Mouse (Mus musculus) heart, adult 2 months (tissue): ENCODE data around the gene Fbxl21. TPM values are rescaled to one million over a fixed set of nuclear protein-coding genes. Genes with fewer than 3 reads are reported as not detected.

Experiments
- DNase-seq, 2 experiments: peaks; one replicate each; pipeline ENCODE4 v3.0.0; 2021
- H3K27ac ChIP-seq: fragments of 200-600 bp; 2 replicates; pipeline ENCODE4 v1.8.1; 2022
- H3K27me3 ChIP-seq: fragments of 200-500 bp; 2 replicates; pipeline ENCODE4 v1.6.1; 2012; ENCODE audit warnings: mild to moderate bottlenecking, low read length, inconsistent platforms, mixed read lengths; ENCODE audit not compliant: control insufficient read depth, insufficient read depth
- H3K36me3 ChIP-seq: fragments of 200-500 bp; 2 replicates; pipeline ENCODE4 v1.6.1; 2012; ENCODE audit warnings: low read length, inconsistent platforms; ENCODE audit not compliant: control insufficient read depth, insufficient read depth
- H3K4me1 ChIP-seq: fragments of 200-500 bp; 2 replicates; pipeline ENCODE4 v1.6.1; 2011; ENCODE audit warnings: low read length; ENCODE audit not compliant: control insufficient read depth, insufficient read depth
- H3K4me3 ChIP-seq: fragments of 200-600 bp; 2 replicates; pipeline ENCODE4 v1.8.1; 2022
- H3K79me2 ChIP-seq: fragments of 200-500 bp; replicated peaks from 2 replicates; pipeline ENCODE4 v1.6.1; 2012; ENCODE audit warnings: mild to moderate bottlenecking, inconsistent platforms, low read length, moderate library complexity, mixed read lengths; ENCODE audit not compliant: control insufficient read depth, insufficient read depth
- H3K9ac ChIP-seq: fragments of 200-500 bp; 2 replicates; pipeline ENCODE4 v1.6.1; 2012; ENCODE audit warnings: low read depth, mild to moderate bottlenecking, control low read depth, inconsistent platforms, low read length, mixed read lengths
- CTCF ChIP-seq: fragments of 200-600 bp; IDR thresholded peaks from 2 replicates; pipeline ENCODE4 v1.8.1; 2022; ENCODE audit warnings: antibody characterized with exemption, mild to moderate bottlenecking, moderate library complexity
- EP300 ChIP-seq: fragments of 200-500 bp; IDR thresholded peaks from 2 replicates; pipeline ENCODE4 v1.6.1; 2011; ENCODE audit warnings: low read depth, low read length, control low read depth; ENCODE audit not compliant: insufficient read depth
- POLR2A ChIP-seq: fragments of 200-500 bp; IDR thresholded peaks from 2 replicates; pipeline ENCODE4 v1.6.1; 2011; ENCODE audit warnings: mild to moderate bottlenecking, low read depth, low read length, control low read depth; ENCODE audit not compliant: insufficient read depth
- WGBS: fragments of 180-500 bp; shearing (Covaris S2); methylation state at CpG from one replicate; pipeline ENCODE4 v1.1.7; 2018; 5-methylcytosine and 5-hydroxymethylcytosine counted together
- intact Hi-C: fragments of 180-260 bp; cut with DNase I; formaldehyde crosslinking; loops from one replicate; pipeline ENCODE4 v1.15.1; 2025
- polyA plus RNA-seq: library from polyadenylated mRNA; depleted of rRNA; stranded (reverse); fragments of >200 nt; gene quantifications from 2 replicates; pipeline ENCODE4 v1.2.3, GENCODE M21; 2012; rRNA removed
- total RNA-seq, 2 experiments: library from RNA; stranded (reverse); gene quantifications; 2 replicates each; pipeline ENCODE4 v1.2.3; 2021

The Fbxl21 gene
- total and polyA plus RNA-seq, 3 experiments = 0.31 to 0.97 (median 0.68) TPM

DNA sequence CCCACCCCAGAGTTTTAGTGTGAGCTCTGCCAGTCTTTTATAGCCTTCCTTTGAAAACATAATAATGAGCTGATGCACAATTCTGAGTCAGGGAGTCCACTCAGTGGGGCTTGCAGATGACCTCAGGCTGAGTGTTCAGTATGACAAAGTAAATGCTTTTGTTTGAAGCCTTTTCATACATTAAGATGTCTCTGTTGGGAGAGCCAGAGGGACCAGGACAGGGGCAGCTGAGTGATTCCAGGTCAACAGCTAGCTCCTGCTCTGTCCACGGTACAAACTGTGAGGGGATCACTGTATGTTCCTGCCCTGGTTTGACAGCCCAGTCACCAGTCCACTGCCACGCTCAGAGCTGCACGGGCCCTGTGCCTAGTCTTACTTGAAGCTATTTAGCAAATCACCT, 60.4 kb downstream of the Fbxl21 start:
- Histone ChIP-seq H3K9ac (no peak overlapping the region), H3K79me2 (no peaks in the 10 kb centered on the region), H3K27me3 (no peaks in the 10 kb centered on the region), H3K36me3 (no peaks in the 10 kb centered on the region), H3K4me1 (peaks cover 4% of the 10 kb centered on the region; the same call in 1 of the 2 replicates), H3K27ac (no peak overlapping the region), H3K4me3 (no peak overlapping the region)
- TF ChIP-seq EP300 (no peak), CTCF (no peak), POLR2A (no peak)
- no peak for DNase-seq
- intact Hi-C loops = loop anchor here (2.0 kb wide), 1 partner anchor 28 kb away; no protein-coding TSS in a partner anchor
- WGBS = 71% methylated on average over 3 of the region's 3 CpGs

DNA sequence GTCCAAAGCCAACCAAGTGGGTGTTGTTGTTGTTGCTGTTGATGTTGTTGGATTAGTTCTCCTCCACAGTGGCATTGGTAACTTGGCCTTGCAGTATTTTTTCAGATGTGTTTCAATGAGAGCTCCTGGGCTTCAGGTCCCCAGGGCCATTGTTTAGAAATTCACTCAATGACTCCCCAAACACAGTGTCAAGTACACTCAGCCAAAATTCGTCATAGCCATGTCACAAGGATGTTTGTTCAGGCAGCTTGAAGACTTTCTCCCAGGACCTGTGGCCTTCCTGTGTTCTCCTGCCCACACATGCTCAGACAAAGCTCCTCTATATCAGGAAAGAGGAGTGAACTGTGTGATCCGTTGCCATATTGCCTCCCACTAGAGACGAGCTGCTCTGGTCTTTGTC, 63.8 kb downstream of the Fbxl21 start:
- Histone ChIP-seq H3K27ac (no peak overlapping the region), H3K4me1 (peaks cover 5% of the 10 kb centered on the region; the same call in 1 of the 2 replicates), H3K27me3 (no peaks in the 10 kb centered on the region), H3K9ac (no peak overlapping the region), H3K4me3 (no peak overlapping the region), H3K79me2 (no peaks in the 10 kb centered on the region), H3K36me3 (no peaks in the 10 kb centered on the region)
- WGBS = 39% methylated on average over 3 of the region's 3 CpGs
- TF ChIP-seq POLR2A (no peak), CTCF (no peak), EP300 (no peak)
- intact Hi-C loops = no loop called here
- no peak for DNase-seq

Other genes starting within 250 kb of the Fbxl21 start
- 1 to 10 TPM; 5.5 to 6.2 TPM for gene Cxcl14, start 225.9 kb upstream of the Fbxl21 start, total RNA-seq
- gene Cxcl14, start 225.9 kb upstream of the Fbxl21 start, polyA plus RNA-seq = 15.7 and 22.1 TPM in 2 replicates
- not detected for gene Gm3045, start 95.9 kb upstream of the Fbxl21 start, total RNA-seq
- gene Gm3045, start 95.9 kb upstream of the Fbxl21 start, polyA plus RNA-seq = not detected in 2 replicates
- under 1 TPM; 0.08 to 0.16 TPM for gene Slc25a48, start 84.1 kb upstream of the Fbxl21 start, total RNA-seq
- 0.23 and 0.27 TPM in 2 replicates for gene Slc25a48, start 84.1 kb upstream of the Fbxl21 start, polyA plus RNA-seq
- gene Il9, start 40.2 kb upstream of the Fbxl21 start, total RNA-seq = not detected
- not detected in 2 replicates for gene Il9, start 40.2 kb upstream of the Fbxl21 start, polyA plus RNA-seq
- gene Lect2, start 26.0 kb downstream of the Fbxl21 start, total RNA-seq = not detected
- not detected in 2 replicates for gene Lect2, start 26.0 kb downstream of the Fbxl21 start, polyA plus RNA-seq
- gene Tgfbi, start 87.1 kb downstream of the Fbxl21 start, total RNA-seq = 10 to 100 TPM; 19.7 to 20.9 TPM
- 22.1 and 22.2 TPM in 2 replicates for gene Tgfbi, start 87.1 kb downstream of the Fbxl21 start, polyA plus RNA-seq
- 10 to 100 TPM; 29.7 to 30.3 TPM for gene Smad5, start 180.5 kb downstream of the Fbxl21 start, total RNA-seq
- 19.7 and 37.7 TPM in 2 replicates for gene Smad5, start 180.5 kb downstream of the Fbxl21 start, polyA plus RNA-seq
- gene Gm45623, start 231.4 kb downstream of the Fbxl21 start, total RNA-seq = not detected
- gene Gm45623, start 231.4 kb downstream of the Fbxl21 start, polyA plus RNA-seq = not detected in 2 replicates